Mouse (Mus musculus) MEL (cell line): ENCODE data around the gene Slc16a8. TPM values are rescaled to one million over a fixed set of nuclear protein-coding genes. Genes with fewer than 3 reads are reported as not detected.

Source experiments
- DNase-seq: peaks from one replicate; pipeline ENCODE4 v3.0.0; 2011; ENCODE audit warnings: low read depth, low spot score
- H3K27ac ChIP-seq: 2 replicates; pipeline ENCODE4 v1.5.1; 2012; ENCODE audit warnings: low read depth, mild to moderate bottlenecking, control low read depth, low read length, moderate library complexity; ENCODE audit not compliant: control insufficient read depth
- H3K27me3 ChIP-seq, 2 experiments: fragments of 150-350 bp in 1 of 2; sonication (generic) in 1 of 2; 2 replicates each; pipeline ENCODE4 v1.6.1; 2012; ENCODE audit warnings: low read length in 2 of 2, mild to moderate bottlenecking in 2 of 2, improper control_type of control experiment in 1 of 2, moderate library complexity in 1 of 2; ENCODE audit not compliant: insufficient read depth in 2 of 2, control insufficient read depth in 1 of 2
- H3K36me3 ChIP-seq, 2 experiments: 2 replicates each; pipeline ENCODE4 v1.6.1; 2012 to 2014; ENCODE audit warnings: low read length in 2 of 2, improper control_type of control experiment in 1 of 2, inconsistent platforms in 1 of 2, mild to moderate bottlenecking in 1 of 2; ENCODE audit not compliant: insufficient read depth in 2 of 2, control insufficient read depth in 1 of 2
- H3K4me1 ChIP-seq, 2 experiments: fragments of 150-350 bp in 1 of 2; sonication (generic) in 1 of 2; 2 replicates each; pipeline ENCODE4 v1.6.1; 2012; ENCODE audit warnings: low read length in 2 of 2, improper control_type of control experiment in 1 of 2, mild to moderate bottlenecking in 1 of 2; ENCODE audit not compliant: insufficient read depth in 2 of 2, control insufficient read depth in 1 of 2
- H3K4me3 ChIP-seq, 2 experiments: fragments of 150-350 bp in 1 of 2; sonication (generic) in 1 of 2; 2 replicates each; pipeline ENCODE4 v1.5.1; 2012; ENCODE audit warnings: low read depth in 2 of 2, low read length in 2 of 2, mild to moderate bottlenecking in 2 of 2, moderate library complexity in 2 of 2, control low read depth in 1 of 2, improper control_type of control experiment in 1 of 2; ENCODE audit not compliant: control insufficient read depth in 1 of 2, insufficient read depth in 1 of 2
- H3K79me2 ChIP-seq: 2 replicates; pipeline ENCODE4 v1.6.1; 2012; ENCODE audit warnings: mild to moderate bottlenecking, low read length, moderate library complexity; ENCODE audit not compliant: control insufficient read depth, poor library complexity, insufficient read depth
- H3K9ac ChIP-seq: 2 replicates; pipeline ENCODE4 v1.6.1; 2012; ENCODE audit warnings: low read depth, mild to moderate bottlenecking, control low read depth, low read length, moderate library complexity; ENCODE audit not compliant: control insufficient read depth, poor library complexity, severe bottlenecking
- H3K9me3 ChIP-seq: fragments of 150-350 bp; sonication (generic); replicated peaks from 2 replicates; pipeline ENCODE4 v1.6.1; 2012; ENCODE audit warnings: mild to moderate bottlenecking, low read length, improper control_type of control experiment, moderate library complexity; ENCODE audit not compliant: insufficient read depth
- CHD1 ChIP-seq: IDR thresholded peaks from 2 replicates; pipeline ENCODE4 v1.6.1; 2012; ENCODE audit warnings: low read depth, mild to moderate bottlenecking, inconsistent platforms, low read length, improper control_type of control experiment
- CHD2 ChIP-seq: IDR thresholded peaks from 2 replicates; pipeline ENCODE4 v1.6.1; 2011; ENCODE audit warnings: low read length, improper control_type of control experiment
- CTCF ChIP-seq, 3 experiments: IDR thresholded peaks in 2 of 3; conservative IDR thresholded peaks in 1 of 3; 2 replicates each; pipeline ENCODE4 v1.5.1; 2011 to 2012; ENCODE audit warnings: low read length in 3 of 3, low read depth in 2 of 3, mild to moderate bottlenecking in 2 of 3, improper control_type of control experiment in 1 of 3, inconsistent platforms in 1 of 3, mixed read lengths in 1 of 3, moderate library complexity in 1 of 3; ENCODE audit not compliant: control insufficient read depth in 1 of 3, insufficient read depth in 1 of 3, poor library complexity in 1 of 3, severe bottlenecking in 1 of 3
- E2F4 ChIP-seq: IDR thresholded peaks from 2 replicates; pipeline ENCODE4 v1.6.1; 2011; ENCODE audit warnings: low read depth, low read length, improper control_type of control experiment, borderline replicate concordance
- ELF1 ChIP-seq: IDR thresholded peaks from 2 replicates; pipeline ENCODE4 v1.6.1; 2014; ENCODE audit warnings: low read depth, mild to moderate bottlenecking, inconsistent platforms, low read length, improper control_type of control experiment, moderate library complexity
- ETS1 ChIP-seq: IDR thresholded peaks from 2 replicates; pipeline ENCODE4 v1.6.1; 2012; ENCODE audit warnings: low read depth, mild to moderate bottlenecking, inconsistent platforms, low read length, improper control_type of control experiment, moderate library complexity
- GABPA ChIP-seq: IDR thresholded peaks from 2 replicates; pipeline ENCODE4 v1.6.1; 2012; ENCODE audit warnings: low read depth, mild to moderate bottlenecking, inconsistent platforms, low read length, improper control_type of control experiment, moderate library complexity
- JUND ChIP-seq: IDR thresholded peaks from 2 replicates; pipeline ENCODE4 v1.6.1; 2011; ENCODE audit warnings: low read depth, mild to moderate bottlenecking, improper control_type of control experiment, low read length
- MAFK ChIP-seq: IDR thresholded peaks from 2 replicates; pipeline ENCODE4 v1.6.1; 2011; ENCODE audit warnings: low read depth, mild to moderate bottlenecking, low read length, improper control_type of control experiment, borderline replicate concordance
- MAX ChIP-seq: IDR thresholded peaks from 2 replicates; pipeline ENCODE4 v1.6.1; 2011; ENCODE audit warnings: low read length, improper control_type of control experiment
- MXI1 ChIP-seq: IDR thresholded peaks from 2 replicates; pipeline ENCODE4 v1.6.1; 2011; ENCODE audit warnings: mild to moderate bottlenecking, low read depth, low read length, improper control_type of control experiment
- MYB ChIP-seq: IDR thresholded peaks from 2 replicates; pipeline ENCODE4 v1.6.1; 2011; ENCODE audit warnings: mild to moderate bottlenecking, low read depth, low read length, improper control_type of control experiment
- MYC ChIP-seq: IDR thresholded peaks from 2 replicates; pipeline ENCODE4 v1.6.1; 2011; ENCODE audit warnings: low read depth, mild to moderate bottlenecking, low read length, improper control_type of control experiment, moderate library complexity
- NELFE ChIP-seq: IDR thresholded peaks from 2 replicates; pipeline ENCODE4 v1.6.1; 2011; ENCODE audit warnings: low read depth, low read length, improper control_type of control experiment
- NRF1 ChIP-seq: IDR thresholded peaks from 2 replicates; pipeline ENCODE4 v1.6.1; 2014; ENCODE audit warnings: low read depth, mild to moderate bottlenecking, inconsistent platforms, low read length, improper control_type of control experiment, moderate library complexity; ENCODE audit not compliant: poor library complexity, insufficient read depth, severe bottlenecking
- POLR2A ChIP-seq, 2 experiments: IDR thresholded peaks; 2 replicates each; pipeline ENCODE4 v1.6.1; 2011 to 2012; ENCODE audit warnings: low read length in 2 of 2, mild to moderate bottlenecking in 2 of 2, control low read depth in 1 of 2, improper control_type of control experiment in 1 of 2, low read depth in 1 of 2, moderate library complexity in 1 of 2; ENCODE audit not compliant: control insufficient read depth in 1 of 2, insufficient read depth in 1 of 2, poor library complexity in 1 of 2
- POLR2AphosphoS2 ChIP-seq: IDR thresholded peaks from 2 replicates; pipeline ENCODE4 v1.6.1; 2011; ENCODE audit warnings: low read length, improper control_type of control experiment
- RCOR1 ChIP-seq: IDR thresholded peaks from 2 replicates; pipeline ENCODE4 v1.6.1; 2012; ENCODE audit warnings: low read depth, mild to moderate bottlenecking, inconsistent platforms, low read length, improper control_type of control experiment
- TBP ChIP-seq: IDR thresholded peaks from 2 replicates; pipeline ENCODE4 v1.8.0; 2011; ENCODE audit warnings: low read depth, low read length, improper control_type of control experiment
- USF2 ChIP-seq, 2 experiments: IDR thresholded peaks; 2 replicates each; pipeline ENCODE4 v1.6.1; 2011 to 2012; ENCODE audit warnings: improper control_type of control experiment in 2 of 2, low read length in 2 of 2, borderline replicate concordance in 1 of 2, inconsistent platforms in 1 of 2, low read depth in 1 of 2, mild to moderate bottlenecking in 1 of 2; ENCODE audit not compliant: insufficient read depth in 1 of 2
- ZC3H11A ChIP-seq: IDR thresholded peaks from 2 replicates; pipeline ENCODE4 v1.6.1; 2012; ENCODE audit warnings: low read depth, mild to moderate bottlenecking, inconsistent platforms, low read length, improper control_type of control experiment
- ZKSCAN1 ChIP-seq: IDR thresholded peaks from 2 replicates; pipeline ENCODE4 v1.6.1; 2012; ENCODE audit warnings: low read depth, mild to moderate bottlenecking, inconsistent platforms, low read length, improper control_type of control experiment, moderate library complexity
- ZMIZ1 ChIP-seq: IDR thresholded peaks from 2 replicates; pipeline ENCODE4 v1.6.1; 2012; ENCODE audit warnings: low read depth, mild to moderate bottlenecking, inconsistent platforms, low read length, improper control_type of control experiment, moderate library complexity
- polyA plus RNA-seq, 2 experiments: library from polyadenylated mRNA; stranded (reverse) in 1 of 2; unstranded in 1 of 2; fragments of >175 nt in 1 of 2; fragments of >200 nt in 1 of 2; gene quantifications; 2 replicates each; pipeline versions ENCODE4 v1.2.1 to v1.2.4; 2012; ENCODE audit warnings: low replicate concordance in 2 of 2, low read depth in 1 of 2; ENCODE audit not compliant: insufficient read length in 2 of 2, insufficient read depth in 1 of 2, missing spikeins in 1 of 2
- total RNA-seq: library from RNA; depleted of rRNA; stranded (reverse); fragments of 300-350 nt; gene quantifications from 2 replicates; pipeline ENCODE4 v1.2.3, GENCODE M21; 2012; rRNA removed

Slc16a8 gene
- total RNA-seq = 0.15 TPM in 1 of 2 replicates, not detected in the other
- under 1 TPM in 1 of 2 experiments, not detected in 1; 0.47 TPM for polyA plus RNA-seq

DNA sequence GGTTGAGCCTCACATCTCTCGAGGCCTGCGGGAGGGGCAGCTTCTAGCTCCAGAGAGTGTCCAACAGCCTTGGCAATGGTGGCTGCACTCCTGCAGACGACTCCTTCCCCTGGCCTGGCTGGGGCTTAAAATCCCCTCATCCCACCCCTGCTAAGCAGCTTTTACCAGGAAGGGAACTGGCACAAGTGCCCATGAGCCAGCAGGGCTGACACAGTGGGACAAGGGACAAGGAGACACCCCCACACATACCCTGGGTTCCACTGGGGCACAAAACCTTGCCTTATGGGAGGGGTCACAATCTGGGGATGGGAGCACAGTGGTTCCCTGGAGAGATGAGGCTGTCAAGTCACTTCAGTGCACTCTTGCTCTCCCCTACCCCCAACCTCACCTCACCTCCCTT lies at the start of gene Slc16a8:
TSS of gene Slc16a8 (minus strand) at position 101 of the 400 bp plus-strand sequence.
- no peak within 1 kb of the TSS for H3K27ac ChIP-seq
- no peaks in the 10 kb centered on the region for H3K79me2 ChIP-seq
- H3K4me3 ChIP-seq = no peak within 1 kb of the TSS
- TF ChIP-seq MXI1 = no peak
- no peak for TF ChIP-seq E2F4
- no peak for TF ChIP-seq ZKSCAN1
- TF ChIP-seq RCOR1 = no peak
- TF ChIP-seq ELF1 = no peak
- no peak for TF ChIP-seq MYB
- no peak for TF ChIP-seq NRF1
- TF ChIP-seq MAX = no peak
- TF ChIP-seq NELFE = no peak
- TF ChIP-seq TBP = no peak
- TF ChIP-seq CHD1 = no peak
- TF ChIP-seq JUND = no peak
- TF ChIP-seq POLR2AphosphoS2 = no peak
- H3K27me3 ChIP-seq = no peaks in the 10 kb centered on the region
- no peaks in the 10 kb centered on the region for H3K9me3 ChIP-seq
- no peak within 1 kb of the TSS for H3K9ac ChIP-seq
- no peak for DNase-seq
- H3K36me3 ChIP-seq = no peaks in the 10 kb centered on the region
- no peaks in the 10 kb centered on the region for H3K4me1 ChIP-seq

DNA sequence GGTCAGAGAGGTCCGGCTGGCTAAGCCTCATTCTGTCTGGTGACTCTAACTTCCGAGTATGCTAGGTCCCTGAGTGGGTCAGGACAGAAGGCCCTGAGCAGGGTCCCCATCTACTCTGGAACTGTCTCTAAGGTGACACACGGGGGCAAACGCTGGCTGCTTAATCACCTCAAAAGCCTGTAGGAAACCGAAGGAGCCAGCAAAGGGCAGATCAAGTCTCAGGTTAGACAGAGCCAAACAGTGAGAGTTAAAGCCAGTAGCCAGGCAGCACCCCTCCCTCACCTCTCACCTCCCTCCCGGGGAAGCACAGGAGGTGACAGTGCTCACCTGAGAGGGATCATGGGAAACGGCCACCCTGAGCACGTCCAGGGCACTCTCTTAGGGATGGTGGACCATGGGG lies 49.2 kb upstream of the Slc16a8 start:
- Histone ChIP-seq H3K4me1 (no peaks in the 10 kb centered on the region), H3K27me3 (no peaks in the 10 kb centered on the region), H3K36me3 (no peaks in the 10 kb centered on the region; a peak in 1 of 4 replicates), H3K9me3 (no peaks in the 10 kb centered on the region), H3K9ac (no peak overlapping the region), H3K79me2 (no peaks in the 10 kb centered on the region), H3K4me3 (no peak overlapping the region), H3K27ac (no peak overlapping the region)
- TF ChIP-seq ELF1 = no peak
- no peak for TF ChIP-seq ETS1
- TF ChIP-seq ZMIZ1 = no peak
- TF ChIP-seq ZKSCAN1 = no peak
- no peak for TF ChIP-seq USF2 (IDR thresholded peaks at IDR 0.05; ENCODE audit: borderline replicate concordance in 1 of 2, insufficient read depth in 1 of 2, low read depth in 1 of 2, low read length in 2 of 2)
- TF ChIP-seq MYB = no peak
- no peak for TF ChIP-seq MYC
- TF ChIP-seq POLR2A (IDR thresholded peaks at IDR 0.05; ENCODE audit: control insufficient read depth in 1 of 2, insufficient read depth in 1 of 2, low read depth in 1 of 2, low read length in 2 of 2, poor library complexity in 1 of 2) = no peak
- TF ChIP-seq RCOR1 = no peak
- TF ChIP-seq MAFK = no peak
- TF ChIP-seq CHD2 = no peak
- no peak for TF ChIP-seq MXI1
- no peak for TF ChIP-seq CTCF (IDR thresholded peaks at IDR 0.05 in 2 of 3, conservative IDR thresholded peaks at IDR 0.05 in 1 of 3; ENCODE audit: control insufficient read depth in 1 of 3, insufficient read depth in 1 of 3, low read depth in 2 of 3, low read length in 3 of 3, poor library complexity in 1 of 3, severe bottlenecking in 1 of 3)
- no peak for TF ChIP-seq NELFE
- no peak for TF ChIP-seq ZC3H11A
- TF ChIP-seq GABPA = no peak
- no peak for DNase-seq
